Mouse (Mus musculus) limb, embryonic 14.5 days (tissue): ENCODE measurements around the gene Tas1r3. TPM values are rescaled to one million over a fixed set of nuclear protein-coding genes. Genes with fewer than 3 reads are reported as not detected.

Source experiments
- ATAC-seq: fragments of 200-750 bp; cut with Nextera tagmentation; 2 replicates; pipeline ENCODE4 v1.8.0; 2017; ENCODE audit warnings: low read depth, moderate number of reproducible peaks, moderate TSS enrichment; ENCODE audit not compliant: low FRiP score
- DNase-seq: peaks from one replicate; pipeline ENCODE4 v3.0.0-alpha.2; 2015; ENCODE audit warnings: low spot score
- H3K27ac ChIP-seq: fragments of 300-500 bp; sonication (generic); replicated peaks from 2 replicates; pipeline ENCODE4 v1.5.1; 2014; ENCODE audit warnings: low read depth, mild to moderate bottlenecking, low read length, moderate library complexity, mixed read lengths
- H3K27me3 ChIP-seq: fragments of 300-500 bp; sonication (generic); 2 replicates; pipeline ENCODE4 v1.6.1; 2014; ENCODE audit warnings: low read length, mixed read lengths; ENCODE audit not compliant: control insufficient read depth, insufficient read depth
- H3K36me3 ChIP-seq: fragments of 300-500 bp; sonication (generic); 2 replicates; pipeline ENCODE4 v1.6.1; 2014; ENCODE audit warnings: mild to moderate bottlenecking, low read length, moderate library complexity, mixed read lengths; ENCODE audit not compliant: control insufficient read depth, insufficient read depth
- H3K4me1 ChIP-seq: fragments of 300-500 bp; sonication (generic); 2 replicates; pipeline ENCODE4 v1.6.1; 2014; ENCODE audit warnings: antibody characterized with exemption, low read length, mixed read lengths; ENCODE audit not compliant: control insufficient read depth, insufficient read depth
- H3K4me2 ChIP-seq: fragments of 300-500 bp; sonication (generic); replicated peaks from 2 replicates; pipeline ENCODE4 v1.6.1; 2014; ENCODE audit warnings: low read depth, mild to moderate bottlenecking, low read length, moderate library complexity; ENCODE audit not compliant: severe bottlenecking
- H3K4me3 ChIP-seq: fragments of 300-500 bp; sonication (generic); replicated peaks from 2 replicates; pipeline ENCODE4 v1.5.1; 2014; ENCODE audit warnings: low read length
- H3K9ac ChIP-seq: fragments of 300-500 bp; sonication (generic); 2 replicates; pipeline ENCODE4 v1.6.1; 2014; ENCODE audit warnings: mild to moderate bottlenecking, low read depth, low read length, moderate library complexity; ENCODE audit not compliant: severe bottlenecking
- H3K9me3 ChIP-seq: fragments of 300-500 bp; sonication (generic); 2 replicates; pipeline ENCODE4 v1.6.1; 2016; ENCODE audit warnings: low read length; ENCODE audit not compliant: control insufficient read depth
- POLR2A ChIP-seq: fragments of 200-500 bp; IDR thresholded peaks from 2 replicates; pipeline ENCODE4 v1.8.0; 2012; ENCODE audit warnings: inconsistent platforms, mild to moderate bottlenecking, moderate library complexity, borderline replicate concordance; ENCODE audit not compliant: insufficient read depth, insufficient read length; ENCODE audit errors: extremely low read depth
- WGBS: fragments of 180-500 bp; shearing (Covaris S2); extraction: QIAGEN DNeasy Blood & Tissue Kit; methylation state at CpG from one replicate; pipeline ENCODE4 v1.1.7; 2014; 5-methylcytosine and 5-hydroxymethylcytosine counted together
- microRNA-seq: library from miRNA; unstranded; fragments of <30 nt; microRNA quantifications from one replicate; pipeline ENCODE4, GENCODE M21; 2016
- polyA plus RNA-seq, 2 experiments: library from polyadenylated mRNA; depleted of rRNA in 1 of 2; stranded (reverse) in 1 of 2; unstranded in 1 of 2; fragments of >200 nt; fragmentation: Nextera tagmentation in 1 of 2; extraction: Ambion mirVana in 1 of 2; gene quantifications; 2 replicates each; pipeline versions ENCODE4 v1.2.1 to v1.2.3; 2012 to 2014

The Tas1r3 gene
- polyA plus RNA-seq, 2 experiments: 0.31 to 0.32 TPM

- 84% methylated on average over 7 of the region's 7 CpGs for WGBS
- peaks cover 96% of the 10 kb centered on the region for H3K36me3 ChIP-seq
- DNase-seq: peak; percentile 55
- H3K27ac ChIP-seq: no peak overlapping the region
- no peak overlapping the region for H3K9ac ChIP-seq
- TF ChIP-seq POLR2A: no peak
- H3K4me2 ChIP-seq: no peak overlapping the region
- H3K4me1 ChIP-seq: no peaks in the 10 kb centered on the region
- H3K27me3 ChIP-seq: no peaks in the 10 kb centered on the region
- H3K9me3 ChIP-seq: no peaks in the 10 kb centered on the region
- H3K4me3 ChIP-seq: no peak overlapping the region
- ATAC-seq: no peak
These were observed 42.1 kb downstream of the Tas1r3 start for GRCm38 (mm10) chr4:155821025-155821424.

- no peaks in the 10 kb centered on the region for H3K27me3 ChIP-seq
- H3K4me3 ChIP-seq: no peak overlapping the region
- 88% methylated on average over 4 of the region's 4 CpGs for WGBS
- H3K4me1 ChIP-seq: peaks cover 6% of the 10 kb centered on the region
- no peak overlapping the region for H3K27ac ChIP-seq
- DNase-seq (no peak), ATAC-seq (no peak)
- H3K9me3 ChIP-seq: no peaks in the 10 kb centered on the region
- peaks cover 88% of the 10 kb centered on the region for H3K36me3 ChIP-seq
- H3K9ac ChIP-seq: no peak overlapping the region
- H3K4me2 ChIP-seq: no peak overlapping the region
- TF ChIP-seq POLR2A: no peak
These were observed 45.6 kb downstream of the Tas1r3 start for GRCm38 (mm10) chr4:155817533-155817932.

GRCm38 (mm10) chr4:155812665-155813181 is 50.4 kb downstream of the Tas1r3 start:
- no peak for TF ChIP-seq POLR2A
- peaks cover 76% of the 10 kb centered on the region for H3K36me3 ChIP-seq
- peak overlapping the region; percentile 71 for H3K4me2 ChIP-seq
- no peaks in the 10 kb centered on the region for H3K27me3 ChIP-seq
- H3K9me3 ChIP-seq: no peaks in the 10 kb centered on the region
- H3K4me1 ChIP-seq: peaks cover 6% of the 10 kb centered on the region
- peak overlapping the region; percentile 99 for H3K9ac ChIP-seq
- no peak for DNase-seq
- H3K4me3 ChIP-seq: peak overlapping the region; percentile 100
- ATAC-seq: peak; percentile 19
- peak overlapping the region; percentile 92 for H3K27ac ChIP-seq
- WGBS: under 1% methylated on average over 47 of the region's 49 CpGs

GRCm38 (mm10) chr4:155811929-155812664 is 51.1 kb downstream of the Tas1r3 start, which contains the start of gene Ccnl2:
TSS of gene Ccnl2 (plus strand) at chr4:155812489.
- WGBS: under 1% methylated on average over 45 of the region's 60 CpGs

More at GRCm38 (mm10) chr4:155811929-155812664, 51.1 kb downstream of the Tas1r3 start, which contains the start of gene Ccnl2:
- Histone ChIP-seq H3K27me3 (no peaks in the 10 kb centered on the region), H3K27ac (peak within 1 kb of the TSS; percentile 92), H3K4me2 (peak within 1 kb of the TSS; percentile 76), H3K9ac (peak within 1 kb of the TSS; percentile 99), H3K9me3 (no peaks in the 10 kb centered on the region), H3K36me3 (peaks cover 76% of the 10 kb centered on the region), H3K4me1 (peaks cover 6% of the 10 kb centered on the region), H3K4me3 (peak within 1 kb of the TSS; percentile 100)
- DNase-seq (peak; percentile 96), ATAC-seq (peak; percentile 99)
- peak; percentile 35; the same call in 1 of the 2 replicates for TF ChIP-seq POLR2A

Small RNAs within 50 kb of the gene (microRNA-seq; reads per million reads assigned to microRNA genes)
- not detected for gene Gm22991

Other genes starting within 250 kb of the Tas1r3 start
- 45.3 and 65.6 TPM in 2 replicates for gene Cdk11b, start 238.5 kb downstream of the Tas1r3 start, polyA plus RNA-seq (2012; rRNA removed)
- 53.9 and 60.1 TPM in 2 replicates for gene Cdk11b, start 238.5 kb downstream of the Tas1r3 start, polyA plus RNA-seq (2014; fragmentation: Nextera tagmentation; extraction: Ambion mirVana)
- gene Gm10563, start 218.0 kb downstream of the Tas1r3 start, polyA plus RNA-seq (2012; rRNA removed): not detected in 2 replicates
- gene Gm10563, start 218.0 kb downstream of the Tas1r3 start, polyA plus RNA-seq (2014; fragmentation: Nextera tagmentation; extraction: Ambion mirVana): not detected in 2 replicates
- gene Mmp23, start 210.0 kb downstream of the Tas1r3 start, polyA plus RNA-seq (2012; rRNA removed): 34.7 and 42.7 TPM in 2 replicates
- 17.3 and 19.8 TPM in 2 replicates for gene Mmp23, start 210.0 kb downstream of the Tas1r3 start, polyA plus RNA-seq (2014; fragmentation: Nextera tagmentation; extraction: Ambion mirVana)
- gene Mib2, start 194.2 kb downstream of the Tas1r3 start, polyA plus RNA-seq (2012; rRNA removed): 77.4 and 97.5 TPM in 2 replicates
- 29.5 and 32.1 TPM in 2 replicates for gene Mib2, start 194.2 kb downstream of the Tas1r3 start, polyA plus RNA-seq (2014; fragmentation: Nextera tagmentation; extraction: Ambion mirVana)
- gene Fndc10, start 169.0 kb downstream of the Tas1r3 start, polyA plus RNA-seq (2012; rRNA removed): 31.0 and 46.5 TPM in 2 replicates
- 8.1 and 9.4 TPM in 2 replicates for gene Fndc10, start 169.0 kb downstream of the Tas1r3 start, polyA plus RNA-seq (2014; fragmentation: Nextera tagmentation; extraction: Ambion mirVana)
- gene Ssu72, start 158.6 kb downstream of the Tas1r3 start, polyA plus RNA-seq (2012; rRNA removed): 105 and 115 TPM in 2 replicates
- 131 and 135 TPM in 2 replicates for gene Ssu72, start 158.6 kb downstream of the Tas1r3 start, polyA plus RNA-seq (2014; fragmentation: Nextera tagmentation; extraction: Ambion mirVana)
- gene Tmem240, start 128.6 kb downstream of the Tas1r3 start, polyA plus RNA-seq (2012; rRNA removed): 3.7 and 4.0 TPM in 2 replicates
- gene Tmem240, start 128.6 kb downstream of the Tas1r3 start, polyA plus RNA-seq (2014; fragmentation: Nextera tagmentation; extraction: Ambion mirVana): 0.88 and 1.1 TPM in 2 replicates
- 117 and 135 TPM in 2 replicates for gene Atad3a, start 102.3 kb downstream of the Tas1r3 start, polyA plus RNA-seq (2012; rRNA removed)
- 84.8 and 85.2 TPM in 2 replicates for gene Atad3a, start 102.3 kb downstream of the Tas1r3 start, polyA plus RNA-seq (2014; fragmentation: Nextera tagmentation; extraction: Ambion mirVana)
- gene Vwa1, start 88.7 kb downstream of the Tas1r3 start, polyA plus RNA-seq (2012; rRNA removed): 12.4 and 14.9 TPM in 2 replicates
- 11.9 and 13.9 TPM in 2 replicates for gene Vwa1, start 88.7 kb downstream of the Tas1r3 start, polyA plus RNA-seq (2014; fragmentation: Nextera tagmentation; extraction: Ambion mirVana)
- 2.0 and 2.6 TPM in 2 replicates for gene Tmem88b, start 77.5 kb downstream of the Tas1r3 start, polyA plus RNA-seq (2012; rRNA removed)
- gene Tmem88b, start 77.5 kb downstream of the Tas1r3 start, polyA plus RNA-seq (2014; fragmentation: Nextera tagmentation; extraction: Ambion mirVana): 0.48 and 0.67 TPM in 2 replicates
- 0.23 TPM in 1 of 2 replicates, not detected in the other for gene Ankrd65, start 72.9 kb downstream of the Tas1r3 start, polyA plus RNA-seq (2012; rRNA removed)
- gene Ankrd65, start 72.9 kb downstream of the Tas1r3 start, polyA plus RNA-seq (2014; fragmentation: Nextera tagmentation; extraction: Ambion mirVana): not detected in 2 replicates
- gene Mrpl20, start 60.5 kb downstream of the Tas1r3 start, polyA plus RNA-seq (2012; rRNA removed): 72.2 and 97.5 TPM in 2 replicates
- gene Mrpl20, start 60.5 kb downstream of the Tas1r3 start, polyA plus RNA-seq (2014; fragmentation: Nextera tagmentation; extraction: Ambion mirVana): 199 and 215 TPM in 2 replicates
- 273 and 304 TPM in 2 replicates for gene Ccnl2, start 50.9 kb downstream of the Tas1r3 start, polyA plus RNA-seq (2012; rRNA removed)
- gene Ccnl2, start 50.9 kb downstream of the Tas1r3 start, polyA plus RNA-seq (2014; fragmentation: Nextera tagmentation; extraction: Ambion mirVana): 190 and 199 TPM in 2 replicates
- 112 and 114 TPM in 2 replicates for gene Aurkaip1, start 32.1 kb downstream of the Tas1r3 start, polyA plus RNA-seq (2012; rRNA removed)
- 126 and 129 TPM in 2 replicates for gene Aurkaip1, start 32.1 kb downstream of the Tas1r3 start, polyA plus RNA-seq (2014; fragmentation: Nextera tagmentation; extraction: Ambion mirVana)
- gene Mxra8, start 23.7 kb downstream of the Tas1r3 start, polyA plus RNA-seq (2012; rRNA removed): 218 and 302 TPM in 2 replicates
- gene Mxra8, start 23.7 kb downstream of the Tas1r3 start, polyA plus RNA-seq (2014; fragmentation: Nextera tagmentation; extraction: Ambion mirVana): 109 and 120 TPM in 2 replicates
- gene Dvl1, start 16.0 kb downstream of the Tas1r3 start, polyA plus RNA-seq (2012; rRNA removed): 92.9 and 131 TPM in 2 replicates
- gene Dvl1, start 16.0 kb downstream of the Tas1r3 start, polyA plus RNA-seq (2014; fragmentation: Nextera tagmentation; extraction: Ambion mirVana): 17.4 and 18.8 TPM in 2 replicates
- gene Cptp, start 6.1 kb upstream of the Tas1r3 start, polyA plus RNA-seq (2012; rRNA removed): 15.0 and 20.5 TPM in 2 replicates
- gene Cptp, start 6.1 kb upstream of the Tas1r3 start, polyA plus RNA-seq (2014; fragmentation: Nextera tagmentation; extraction: Ambion mirVana): 16.3 and 19.2 TPM in 2 replicates
- gene Ints11, start 6.2 kb upstream of the Tas1r3 start, polyA plus RNA-seq (2012; rRNA removed): 57.4 and 60.7 TPM in 2 replicates
- gene Ints11, start 6.2 kb upstream of the Tas1r3 start, polyA plus RNA-seq (2014; fragmentation: Nextera tagmentation; extraction: Ambion mirVana): 63.7 and 75.4 TPM in 2 replicates
- 95.7 and 125 TPM in 2 replicates for gene Pusl1, start 28.4 kb upstream of the Tas1r3 start, polyA plus RNA-seq (2012; rRNA removed)
- gene Pusl1, start 28.4 kb upstream of the Tas1r3 start, polyA plus RNA-seq (2014; fragmentation: Nextera tagmentation; extraction: Ambion mirVana): 54.9 and 57.2 TPM in 2 replicates
- gene Acap3, start 28.5 kb upstream of the Tas1r3 start, polyA plus RNA-seq (2012; rRNA removed): 33.8 and 41.6 TPM in 2 replicates
- 19.8 and 22.6 TPM in 2 replicates for gene Acap3, start 28.5 kb upstream of the Tas1r3 start, polyA plus RNA-seq (2014; fragmentation: Nextera tagmentation; extraction: Ambion mirVana)
- gene Ube2j2, start 80.5 kb upstream of the Tas1r3 start, polyA plus RNA-seq (2012; rRNA removed): 106 and 117 TPM in 2 replicates
- 122 and 126 TPM in 2 replicates for gene Ube2j2, start 80.5 kb upstream of the Tas1r3 start, polyA plus RNA-seq (2014; fragmentation: Nextera tagmentation; extraction: Ambion mirVana)
- gene C1qtnf12, start 99.0 kb upstream of the Tas1r3 start, polyA plus RNA-seq (2012; rRNA removed): 37.0 and 44.3 TPM in 2 replicates
- 52.3 and 56.6 TPM in 2 replicates for gene C1qtnf12, start 99.0 kb upstream of the Tas1r3 start, polyA plus RNA-seq (2014; fragmentation: Nextera tagmentation; extraction: Ambion mirVana)
- gene B3galt6, start 129.3 kb upstream of the Tas1r3 start, polyA plus RNA-seq (2012; rRNA removed): 11.3 and 15.2 TPM in 2 replicates
- gene B3galt6, start 129.3 kb upstream of the Tas1r3 start, polyA plus RNA-seq (2014; fragmentation: Nextera tagmentation; extraction: Ambion mirVana): 17.0 and 18.8 TPM in 2 replicates
- 52.4 and 74.5 TPM in 2 replicates for gene Sdf4, start 129.5 kb upstream of the Tas1r3 start, polyA plus RNA-seq (2012; rRNA removed)
- 171 TPM in 2 replicates for gene Sdf4, start 129.5 kb upstream of the Tas1r3 start, polyA plus RNA-seq (2014; fragmentation: Nextera tagmentation; extraction: Ambion mirVana)
- 4.8 and 5.8 TPM in 2 replicates for gene Tnfrsf4, start 150.5 kb upstream of the Tas1r3 start, polyA plus RNA-seq (2012; rRNA removed)
- 0.58 and 0.65 TPM in 2 replicates for gene Tnfrsf4, start 150.5 kb upstream of the Tas1r3 start, polyA plus RNA-seq (2014; fragmentation: Nextera tagmentation; extraction: Ambion mirVana)
- 1.9 TPM in 2 replicates for gene Tnfrsf18, start 162.8 kb upstream of the Tas1r3 start, polyA plus RNA-seq (2012; rRNA removed)
- 3.7 and 4.7 TPM in 2 replicates for gene Tnfrsf18, start 162.8 kb upstream of the Tas1r3 start, polyA plus RNA-seq (2014; fragmentation: Nextera tagmentation; extraction: Ambion mirVana)
- gene Ttll10, start 196.1 kb upstream of the Tas1r3 start, polyA plus RNA-seq (2012; rRNA removed): 4.0 and 4.2 TPM in 2 replicates
- gene Ttll10, start 196.1 kb upstream of the Tas1r3 start, polyA plus RNA-seq (2014; fragmentation: Nextera tagmentation; extraction: Ambion mirVana): 2.4 and 2.6 TPM in 2 replicates
- 74.5 and 92.4 TPM in 2 replicates for gene 9430015G10Rik, start 246.6 kb upstream of the Tas1r3 start, polyA plus RNA-seq (2012; rRNA removed)
- gene 9430015G10Rik, start 246.6 kb upstream of the Tas1r3 start, polyA plus RNA-seq (2014; fragmentation: Nextera tagmentation; extraction: Ambion mirVana): 34.4 and 38.3 TPM in 2 replicates